Mouse (Mus musculus) hindbrain, embryonic 12.5 days (tissue): ENCODE data around the gene Olfr1359. TPM values are rescaled to one million over a fixed set of nuclear protein-coding genes. Genes with fewer than 3 reads are reported as not detected.
"Not testable (repeated sequence)": the region's sequence is repeated elsewhere in the genome, so short reads cannot be mapped to it uniquely, and the experiment has no call there.

Source experiments
- ATAC-seq: fragments of 200-750 bp; cut with Nextera tagmentation; 2 replicates; pipeline ENCODE4 v1.8.0; 2017; ENCODE audit warnings: moderate TSS enrichment; ENCODE audit not compliant: low FRiP score
- H3K27ac ChIP-seq: fragments of 300-500 bp; sonication (generic); 2 replicates; pipeline ENCODE4 v1.5.1; 2016; ENCODE audit warnings: mild to moderate bottlenecking
- H3K27me3 ChIP-seq: fragments of 300-500 bp; sonication (generic); 2 replicates; pipeline ENCODE4 v1.6.1; 2016; ENCODE audit warnings: mild to moderate bottlenecking
- H3K36me3 ChIP-seq: fragments of 300-500 bp; sonication (generic); 2 replicates; pipeline ENCODE4 v1.6.1; 2016; ENCODE audit warnings: mild to moderate bottlenecking
- H3K4me1 ChIP-seq: fragments of 300-500 bp; sonication (generic); 2 replicates; pipeline ENCODE4 v1.6.1; 2016
- H3K4me2 ChIP-seq: fragments of 300-500 bp; sonication (generic); replicated peaks from 2 replicates; pipeline ENCODE4 v1.6.1; 2016; ENCODE audit warnings: mild to moderate bottlenecking
- H3K4me3 ChIP-seq: fragments of 300-500 bp; sonication (generic); 2 replicates; pipeline ENCODE4 v1.5.1; 2016; ENCODE audit warnings: mild to moderate bottlenecking
- H3K9ac ChIP-seq: fragments of 300-500 bp; sonication (generic); 2 replicates; pipeline ENCODE4 v1.6.1; 2016; ENCODE audit warnings: mild to moderate bottlenecking, moderate library complexity
- H3K9me3 ChIP-seq: fragments of 300-500 bp; sonication (generic); replicated peaks from 2 replicates; pipeline ENCODE4 v1.6.1; 2016; ENCODE audit warnings: mild to moderate bottlenecking
- WGBS: fragments of 180-500 bp; shearing (Covaris S2); methylation state at CpG from one replicate; pipeline ENCODE4 v1.1.7; 2016; 5-methylcytosine and 5-hydroxymethylcytosine counted together
- polyA plus RNA-seq: library from polyadenylated mRNA; unstranded; fragments of >200 nt; fragmentation: Nextera tagmentation; extraction: Ambion mirVana; gene quantifications from 2 replicates; pipeline ENCODE4 v1.2.1, GENCODE M21; 2016

Olfr1359 gene
- polyA plus RNA-seq, 1 experiment from 2014 or later: not detected

DNA sequence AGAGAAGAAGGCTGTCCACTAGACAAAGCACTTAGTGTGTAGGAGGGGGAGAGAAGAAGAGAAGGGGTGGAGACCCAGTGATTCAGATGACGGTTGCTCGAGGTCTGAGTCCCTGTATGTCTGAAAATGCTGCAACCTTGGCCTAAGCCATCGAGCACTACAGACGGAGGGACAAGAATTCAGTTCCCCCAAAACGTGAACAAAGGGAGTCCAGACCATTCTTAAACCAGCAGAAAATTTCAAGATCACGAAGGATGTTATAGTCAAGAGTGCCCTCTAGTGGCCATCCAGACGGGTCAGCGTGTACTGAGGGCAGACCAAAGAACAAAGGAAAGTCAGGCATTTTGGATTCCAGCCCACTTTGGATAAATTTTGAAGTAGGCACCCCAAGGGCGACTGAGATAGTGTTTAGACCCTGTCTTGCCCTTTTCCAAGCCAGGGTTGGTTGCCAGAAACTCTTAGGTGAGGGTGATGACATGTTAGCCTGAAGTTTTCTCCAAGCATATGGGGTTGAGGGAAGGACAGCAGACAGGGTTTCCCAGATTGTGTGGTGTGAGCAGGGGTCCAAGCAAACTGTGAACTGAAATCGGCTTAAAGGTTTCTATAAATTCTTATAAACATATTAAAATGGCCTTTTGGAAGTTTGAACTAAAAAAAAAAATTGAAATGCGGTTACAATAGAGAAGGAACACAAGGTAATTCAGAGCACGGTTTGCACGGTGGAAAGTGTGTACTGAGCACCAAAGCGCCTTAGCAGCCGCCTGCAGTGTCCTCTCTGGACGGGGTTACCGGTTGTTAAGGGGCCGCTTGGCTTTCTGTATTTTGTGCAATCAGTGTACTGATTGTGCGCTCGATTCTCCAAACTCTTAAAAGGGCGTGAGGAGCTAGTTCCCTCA, 36.3 kb downstream of the Olfr1359 start:
- Histone ChIP-seq H3K4me2 (peak overlapping the region; percentile 62), H3K27me3 (no peaks in the 10 kb centered on the region), H3K36me3 (no peaks in the 10 kb centered on the region), H3K4me3 (peak overlapping the region; percentile 42), H3K9me3 (no peaks in the 10 kb centered on the region), H3K4me1 (peaks cover 10% of the 10 kb centered on the region), H3K9ac (peak overlapping the region; percentile 62), H3K27ac (peak overlapping the region; percentile 98)
- ATAC-seq: peak; percentile 84
- under 1% methylated on average over 21 of the region's 21 CpGs for WGBS

DNA sequence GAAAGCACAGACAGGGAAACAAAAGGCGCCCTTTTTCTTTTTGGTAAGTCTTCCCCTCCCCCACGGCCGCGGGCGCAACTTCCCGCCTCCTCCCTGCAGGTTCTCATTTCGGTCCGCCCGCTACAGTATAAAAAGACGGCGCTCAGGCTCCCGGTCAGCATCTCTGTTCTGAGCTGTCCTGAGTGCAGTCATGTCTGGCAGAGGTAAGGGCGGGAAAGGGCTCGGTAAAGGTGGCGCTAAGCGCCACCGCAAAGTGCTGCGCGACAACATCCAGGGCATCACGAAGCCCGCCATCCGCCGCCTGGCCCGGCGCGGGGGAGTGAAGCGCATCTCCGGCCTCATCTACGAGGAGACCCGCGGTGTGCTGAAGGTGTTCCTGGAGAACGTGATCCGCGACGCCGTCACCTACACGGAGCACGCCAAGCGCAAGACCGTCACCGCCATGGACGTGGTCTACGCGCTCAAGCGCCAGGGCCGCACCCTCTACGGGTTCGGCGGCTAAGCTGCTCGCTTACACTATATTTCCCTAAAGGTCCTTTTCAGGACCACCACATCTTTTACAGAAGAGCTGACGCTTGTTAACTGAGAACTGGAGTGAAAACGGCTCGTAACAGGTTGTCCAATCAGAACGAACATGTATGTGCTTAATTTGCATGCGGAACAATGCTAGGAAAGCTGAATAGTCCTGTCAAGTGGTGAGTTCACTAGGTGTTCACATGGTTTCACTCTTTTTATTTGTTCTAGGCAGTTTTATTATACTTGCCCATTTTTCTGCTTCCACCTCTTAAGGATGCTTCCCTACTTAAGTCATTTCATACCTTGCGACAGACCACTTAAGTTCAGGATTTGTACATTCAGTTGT, 37.2 kb downstream of the Olfr1359 start, which contains the start of gene Hist1h4j:
TSS of gene Hist1h4j (plus strand) at position 159 of the 862 bp plus-strand sequence.
- under 1% methylated on average over 49 of the region's 56 CpGs for WGBS
- ATAC-seq: peak; percentile 93
- not testable (repeated sequence) for H3K36me3 ChIP-seq, H3K4me1 ChIP-seq, H3K27me3 ChIP-seq, H3K9me3 ChIP-seq
- Histone ChIP-seq H3K4me3 (peak within 1 kb of the TSS; percentile 42), H3K4me2 (peak within 1 kb of the TSS; percentile 62), H3K9ac (peak within 1 kb of the TSS; percentile 62), H3K27ac (peak within 1 kb of the TSS; percentile 98)

DNA sequence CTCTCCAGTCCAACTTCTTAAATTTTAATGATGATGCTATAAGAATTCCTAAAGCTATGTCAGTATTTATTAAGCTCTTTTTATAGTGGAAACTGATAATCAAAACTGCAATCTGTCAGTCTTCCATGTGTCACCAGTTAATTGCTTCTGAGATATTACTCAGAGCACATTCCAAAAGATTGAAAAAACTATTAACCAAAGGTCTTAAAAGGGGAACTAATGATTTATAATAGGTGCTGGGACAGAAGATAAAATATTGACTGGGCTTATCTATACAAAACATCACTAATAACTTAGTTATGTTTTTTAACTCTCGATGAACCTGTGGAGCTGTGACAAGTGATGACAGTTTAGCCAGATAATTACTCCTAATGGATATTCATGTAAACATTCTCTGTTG, 47.1 kb downstream of the Olfr1359 start:
- H3K36me3 ChIP-seq: no peaks in the 10 kb centered on the region
- no peak overlapping the region for H3K4me2 ChIP-seq
- 98% methylated on average over 1 of the region's 1 CpGs for WGBS
- H3K4me1 ChIP-seq: peaks cover 17% of the 10 kb centered on the region
- no peaks in the 10 kb centered on the region for H3K9me3 ChIP-seq
- no peak overlapping the region for H3K4me3 ChIP-seq
- no peak for ATAC-seq
- H3K9ac ChIP-seq: no peak overlapping the region
- no peaks in the 10 kb centered on the region for H3K27me3 ChIP-seq
- H3K27ac ChIP-seq: no peak overlapping the region

DNA sequence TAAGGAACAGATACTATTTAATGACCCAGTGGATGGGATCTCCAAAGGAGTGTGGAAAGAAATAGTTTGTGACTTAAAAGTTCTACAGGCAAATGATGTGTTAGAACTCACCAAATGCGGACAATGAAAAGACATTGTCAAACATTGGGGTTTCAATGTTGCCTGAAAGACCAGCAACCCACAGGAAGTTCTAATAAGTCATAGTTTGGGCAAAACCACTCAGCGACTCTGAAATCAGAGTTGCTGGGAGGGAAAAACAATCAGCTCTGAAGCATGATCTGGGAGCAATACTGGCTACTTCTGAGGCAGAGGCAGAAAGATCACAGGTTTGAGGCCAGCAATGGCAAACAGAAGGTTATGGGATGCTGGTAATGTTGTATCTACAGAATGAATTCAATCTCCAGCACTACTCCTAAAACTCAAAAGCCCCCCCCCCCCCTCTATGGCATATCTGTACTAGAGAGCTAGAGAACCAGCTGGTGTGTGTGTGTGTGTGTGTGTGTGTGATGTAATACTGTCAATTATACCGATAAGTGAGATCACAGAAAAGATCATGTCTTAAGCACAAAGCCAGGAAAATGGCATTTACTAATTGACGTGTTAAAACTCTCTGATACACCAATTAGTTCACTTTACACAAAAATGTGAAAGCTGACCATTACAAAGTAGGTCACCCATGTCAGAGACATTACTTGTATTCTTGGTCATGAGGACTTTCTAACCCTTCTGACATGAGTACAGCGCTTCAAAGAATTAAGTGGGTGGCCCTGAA, 51.7 kb downstream of the Olfr1359 start:
- H3K4me1 ChIP-seq: peaks cover 30% of the 10 kb centered on the region
- WGBS: 7% methylated on average over 5 of the region's 5 CpGs

DNA sequence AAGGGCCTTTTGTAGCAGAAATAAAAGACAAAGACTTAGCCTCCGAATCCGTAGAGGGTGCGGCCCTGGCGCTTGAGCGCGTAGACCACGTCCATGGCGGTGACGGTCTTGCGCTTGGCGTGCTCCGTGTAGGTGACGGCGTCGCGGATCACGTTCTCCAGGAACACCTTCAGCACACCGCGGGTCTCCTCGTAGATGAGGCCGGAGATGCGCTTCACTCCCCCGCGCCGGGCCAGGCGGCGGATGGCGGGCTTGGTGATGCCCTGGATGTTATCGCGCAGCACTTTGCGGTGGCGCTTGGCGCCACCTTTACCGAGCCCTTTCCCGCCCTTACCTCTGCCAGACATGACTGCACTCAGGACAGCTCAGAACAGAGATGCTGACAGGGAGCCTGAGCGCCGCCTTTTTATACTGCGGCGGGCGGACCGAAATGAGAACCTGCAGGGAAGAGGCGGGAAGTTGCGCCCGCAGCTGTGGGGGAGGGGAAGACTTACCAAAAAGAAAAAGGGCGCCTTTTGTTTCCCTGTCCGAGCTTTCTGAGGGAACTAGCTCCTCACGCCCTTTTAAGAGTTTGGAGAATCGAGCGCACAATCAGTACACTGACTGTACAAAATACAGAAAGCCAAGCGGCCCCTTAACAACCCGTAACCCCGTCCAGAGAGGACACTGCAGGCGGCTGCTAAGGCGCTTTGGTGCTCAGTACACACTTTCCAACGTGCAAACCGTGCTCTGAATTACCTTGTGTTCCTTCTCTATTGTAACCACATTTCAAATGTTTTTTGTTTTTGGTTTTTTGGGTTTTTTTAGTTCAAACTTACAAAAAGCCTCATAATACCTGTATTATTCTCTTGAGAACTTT, 52.5 kb downstream of the Olfr1359 start, which contains the start of gene Hist1h4k:
TSS of gene Hist1h4k (minus strand) at position 347 of the 859 bp plus-strand sequence.
- H3K36me3 ChIP-seq, H3K27me3 ChIP-seq, H3K9me3 ChIP-seq: not testable (repeated sequence)
- Histone ChIP-seq H3K4me1 (peaks cover 34% of the 10 kb centered on the region), H3K4me3 (peak within 1 kb of the TSS; percentile 51), H3K9ac (peak within 1 kb of the TSS; percentile 67), H3K4me2 (peak within 1 kb of the TSS; percentile 87), H3K27ac (peak within 1 kb of the TSS; percentile 93)
- WGBS: under 1% methylated on average over 52 of the region's 56 CpGs
- ATAC-seq: peak; percentile 90

More for the DNA sequence above, 51.7 kb downstream of the Olfr1359 start:
- Histone ChIP-seq H3K9ac (peak overlapping the region; percentile 67), H3K4me2 (peak overlapping the region; percentile 87), H3K36me3 (no peaks in the 10 kb centered on the region), H3K4me3 (peak overlapping the region; percentile 51), H3K27ac (peak overlapping the region; percentile 93), H3K27me3 (no peaks in the 10 kb centered on the region), H3K9me3 (no peaks in the 10 kb centered on the region)
- ATAC-seq: no peak

DNA sequence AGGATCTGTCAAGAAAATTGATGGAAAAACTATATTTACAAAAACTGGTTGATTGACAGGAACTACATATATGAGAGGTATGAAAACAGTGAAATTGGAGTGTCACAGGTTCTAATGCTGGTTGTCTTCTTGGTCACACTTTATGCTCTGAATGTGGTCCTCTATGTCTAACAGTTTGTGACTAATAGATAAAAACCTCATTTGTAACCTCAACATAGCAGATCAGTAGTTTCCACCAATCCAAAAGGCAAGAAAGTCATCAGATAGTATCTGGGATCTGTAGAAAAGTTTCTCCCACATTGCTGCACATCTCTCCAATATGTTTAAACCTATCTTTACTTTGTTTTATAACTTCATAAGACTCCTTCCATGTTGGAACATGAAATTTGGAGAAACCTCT, 53.5 kb downstream of the Olfr1359 start:
- H3K4me1 ChIP-seq: peaks cover 34% of the 10 kb centered on the region

DNA sequence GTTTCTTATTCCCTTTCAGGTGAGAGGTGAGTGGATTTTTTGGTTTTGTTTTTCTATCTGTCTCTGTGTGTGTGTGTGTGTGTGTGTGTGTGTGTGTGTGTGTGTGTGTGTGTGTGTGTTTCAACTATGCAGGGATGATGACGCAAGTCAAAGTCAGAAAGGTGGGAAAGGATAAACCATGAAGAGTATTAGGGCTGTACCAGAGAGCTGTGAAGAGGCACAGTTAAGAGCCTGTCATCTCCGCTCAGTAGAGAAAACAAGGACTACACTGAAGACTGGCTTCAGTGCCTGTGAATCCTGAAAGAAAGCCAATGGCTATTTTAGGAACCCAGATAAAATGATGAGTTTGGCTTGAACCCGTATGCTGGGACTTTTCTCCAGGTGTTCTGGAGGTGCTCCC, 53.9 kb downstream of the Olfr1359 start:
- Histone ChIP-seq H3K4me1 (peaks cover 34% of the 10 kb centered on the region), H3K27ac (no peak overlapping the region), H3K4me3 (no peak overlapping the region), H3K4me2 (peak overlapping the region; percentile 71; the same call in 1 of the 2 replicates), H3K36me3 (no peaks in the 10 kb centered on the region), H3K9me3 (no peaks in the 10 kb centered on the region), H3K27me3 (no peaks in the 10 kb centered on the region), H3K9ac (no peak overlapping the region)
- ATAC-seq: no peak
- 76% methylated on average over 3 of the region's 3 CpGs for WGBS

More for the DNA sequence above, 53.5 kb downstream of the Olfr1359 start:
- no peak overlapping the region for H3K4me3 ChIP-seq
- H3K9ac ChIP-seq: no peak overlapping the region
- no peaks in the 10 kb centered on the region for H3K27me3 ChIP-seq
- H3K4me2 ChIP-seq: no peak overlapping the region
- no peak for ATAC-seq
- no peaks in the 10 kb centered on the region for H3K36me3 ChIP-seq
- 0 out of 2 replicates have a peak overlapping the region, but pooled peaks have one; percentile 23 for H3K27ac ChIP-seq
- H3K9me3 ChIP-seq: no peaks in the 10 kb centered on the region

DNA sequence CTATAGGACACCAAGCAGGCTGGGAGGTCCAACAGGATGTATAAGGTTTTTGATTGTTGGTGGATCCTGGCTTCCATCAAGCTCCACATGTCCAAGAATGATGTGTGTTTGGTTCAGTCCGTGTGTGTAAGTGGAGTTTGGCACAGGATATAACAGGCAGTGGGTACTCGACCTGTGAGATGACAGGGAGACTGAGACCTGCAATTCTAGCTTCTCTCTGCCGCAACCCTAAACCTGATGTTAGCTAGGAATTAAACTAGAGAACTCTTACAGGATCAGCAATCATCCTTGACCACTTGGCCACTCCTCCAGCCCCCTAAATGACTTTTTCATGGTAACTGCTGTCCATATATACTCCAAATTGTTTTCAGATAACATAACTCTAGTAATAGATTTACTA, 54.4 kb downstream of the Olfr1359 start:
- H3K4me3 ChIP-seq: no peak overlapping the region
- H3K4me2 ChIP-seq: peak overlapping the region; percentile 71
- ATAC-seq: no peak
- 44% methylated on average over 3 of the region's 3 CpGs for WGBS
- H3K27ac ChIP-seq: peak overlapping the region; percentile 40; the same call in 1 of the 2 replicates
- peaks cover 30% of the 10 kb centered on the region for H3K4me1 ChIP-seq
- H3K36me3 ChIP-seq: no peaks in the 10 kb centered on the region
- H3K9ac ChIP-seq: no peak overlapping the region
- H3K9me3 ChIP-seq: no peaks in the 10 kb centered on the region
- H3K27me3 ChIP-seq: no peaks in the 10 kb centered on the region

DNA sequence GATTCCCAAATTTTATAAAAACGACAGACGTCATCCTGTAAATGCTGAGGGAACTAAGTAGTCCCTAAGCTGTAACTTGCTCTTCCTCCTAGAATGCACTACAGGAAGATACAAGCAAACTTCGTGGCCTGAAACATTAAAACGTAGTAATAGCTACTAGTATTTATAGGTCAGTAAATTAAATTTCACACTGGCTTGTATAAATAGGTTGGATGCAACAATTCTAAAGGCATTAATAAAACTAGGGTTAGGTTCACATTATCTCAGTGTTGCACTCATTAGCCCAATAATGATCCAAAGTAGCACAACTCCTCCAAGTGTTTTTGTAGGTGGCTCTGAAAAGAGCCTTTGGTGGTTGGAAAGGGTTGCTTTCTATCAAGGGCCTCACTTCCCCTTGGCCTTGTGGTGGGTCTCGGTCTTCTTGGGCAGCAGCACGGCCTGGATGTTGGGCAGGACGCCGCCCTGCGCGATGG, 55.2 kb downstream of the Olfr1359 start:
- H3K4me2 ChIP-seq: peak overlapping the region; percentile 71
- ATAC-seq: no peak
- H3K36me3 ChIP-seq: no peaks in the 10 kb centered on the region
- no peaks in the 10 kb centered on the region for H3K9me3 ChIP-seq
- H3K4me1 ChIP-seq: peaks cover 27% of the 10 kb centered on the region
- WGBS: 2% methylated on average over 10 of the region's 10 CpGs
- H3K9ac ChIP-seq: peak overlapping the region; percentile 61
- H3K27ac ChIP-seq: peak overlapping the region; percentile 93
- H3K27me3 ChIP-seq: no peaks in the 10 kb centered on the region
- peak overlapping the region; percentile 44 for H3K4me3 ChIP-seq

DNA sequence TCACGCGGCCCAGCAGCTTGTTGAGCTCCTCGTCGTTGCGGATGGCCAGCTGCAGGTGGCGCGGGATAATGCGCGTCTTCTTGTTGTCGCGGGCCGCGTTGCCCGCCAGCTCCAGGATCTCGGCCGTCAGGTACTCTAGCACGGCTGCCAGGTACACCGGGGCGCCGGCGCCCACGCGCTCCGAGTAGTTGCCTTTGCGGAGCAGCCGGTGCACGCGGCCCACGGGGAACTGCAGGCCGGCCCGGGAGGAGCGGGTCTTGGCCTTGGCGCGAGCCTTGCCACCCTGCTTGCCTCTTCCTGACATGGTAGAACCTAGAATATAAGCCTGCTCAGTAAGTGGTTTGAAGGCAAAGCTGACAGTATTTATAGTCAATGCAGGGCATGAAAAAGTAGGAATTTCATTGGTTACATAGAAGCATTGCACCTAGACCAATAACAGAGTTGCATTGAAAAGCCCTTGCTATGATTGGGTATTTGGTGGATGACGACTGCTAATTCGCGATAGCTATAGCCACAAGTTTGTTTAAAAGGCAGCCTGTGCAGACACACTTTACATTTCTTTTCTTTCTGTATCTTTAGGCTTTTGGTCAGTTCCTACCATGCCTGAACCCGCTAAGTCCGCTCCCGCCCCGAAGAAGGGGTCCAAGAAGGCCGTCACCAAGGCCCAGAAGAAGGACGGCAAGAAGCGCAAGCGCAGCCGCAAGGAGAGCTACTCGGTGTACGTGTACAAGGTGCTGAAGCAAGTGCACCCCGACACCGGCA, 55.8 kb downstream of the Olfr1359 start, which contains the start of the genes Hist1h2ak and Hist1h2bn:
TSS of gene Hist1h2ak (minus strand) at position 304 of the 762 bp plus-strand sequence.
TSS of gene Hist1h2bn (plus strand) at position 600 of the 762 bp plus-strand sequence.
- peak within 1 kb of the TSS; percentile 93 for H3K27ac ChIP-seq
- H3K4me3 ChIP-seq: peak within 1 kb of the TSS; percentile 44
- peak within 1 kb of the TSS; percentile 71 for H3K4me2 ChIP-seq
- not testable (repeated sequence) for H3K27me3 ChIP-seq, H3K9me3 ChIP-seq, H3K36me3 ChIP-seq
- WGBS: under 1% methylated on average over 48 of the region's 50 CpGs
- H3K9ac ChIP-seq: peak within 1 kb of the TSS; percentile 68
- ATAC-seq: peak; percentile 94
- H3K4me1 ChIP-seq: peaks cover 24% of the 10 kb centered on the region
